Mouse (Mus musculus): ENCODE measurements around the gene Reg4. TPM values are rescaled to one million over a fixed set of nuclear protein-coding genes. Genes with fewer than 3 reads are reported as not detected.

The Reg4 gene
- polyA plus RNA-seq, 1 experiment from 2014 or later, result not detected

GRCm38 (mm10) chr3:98216296-98216695 lies 5.7 kb upstream of the Reg4 start:
- Histone ChIP-seq H3K36me3 (no peaks in the 10 kb centered on the region), H3K4me2 (replicated peaks) (no peak overlapping the region), H3K9ac (no peak overlapping the region), H3K27ac (no peak overlapping the region), H3K4me1 (no peaks in the 10 kb centered on the region), H3K9me3 (no peaks in the 10 kb centered on the region), H3K27me3 (replicated peaks) (no peaks in the 10 kb centered on the region), H3K4me3 (no peak overlapping the region)
- 69% methylated on average over 3 of the region's 3 CpGs for WGBS
- no peak for ATAC-seq (ENCODE audit: low FRiP score, low read depth)

DNA sequence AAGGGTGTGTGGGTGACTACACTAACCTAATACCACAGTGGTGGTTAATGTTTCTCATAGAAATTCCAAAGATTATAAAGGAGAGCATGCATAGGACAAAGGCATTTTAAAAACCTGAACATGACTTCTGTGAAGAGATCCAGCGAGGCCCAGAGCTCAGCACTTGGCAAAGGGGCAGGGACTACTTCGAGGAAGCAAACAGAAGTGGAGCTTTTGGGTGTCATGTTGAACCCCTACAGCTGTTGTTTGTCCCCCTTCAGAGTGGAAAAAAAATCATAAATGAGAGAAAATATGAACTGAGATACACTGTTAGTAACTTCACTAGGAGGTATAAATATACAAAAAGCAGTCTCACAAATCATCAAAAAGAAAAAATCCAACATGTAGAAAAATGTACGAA lies 1.3 kb downstream of the Reg4 start:
- Histone ChIP-seq H3K4me2 (replicated peaks) (no peak overlapping the region), H3K9me3 (no peaks in the 10 kb centered on the region), H3K27ac (no peak overlapping the region), H3K4me1 (no peaks in the 10 kb centered on the region), H3K36me3 (no peaks in the 10 kb centered on the region), H3K9ac (no peak overlapping the region), H3K27me3 (replicated peaks) (no peaks in the 10 kb centered on the region), H3K4me3 (no peak overlapping the region)
- no peak for ATAC-seq (ENCODE audit: low FRiP score, low read depth)
- 89% methylated on average over 3 of the region's 3 CpGs for WGBS

DNA sequence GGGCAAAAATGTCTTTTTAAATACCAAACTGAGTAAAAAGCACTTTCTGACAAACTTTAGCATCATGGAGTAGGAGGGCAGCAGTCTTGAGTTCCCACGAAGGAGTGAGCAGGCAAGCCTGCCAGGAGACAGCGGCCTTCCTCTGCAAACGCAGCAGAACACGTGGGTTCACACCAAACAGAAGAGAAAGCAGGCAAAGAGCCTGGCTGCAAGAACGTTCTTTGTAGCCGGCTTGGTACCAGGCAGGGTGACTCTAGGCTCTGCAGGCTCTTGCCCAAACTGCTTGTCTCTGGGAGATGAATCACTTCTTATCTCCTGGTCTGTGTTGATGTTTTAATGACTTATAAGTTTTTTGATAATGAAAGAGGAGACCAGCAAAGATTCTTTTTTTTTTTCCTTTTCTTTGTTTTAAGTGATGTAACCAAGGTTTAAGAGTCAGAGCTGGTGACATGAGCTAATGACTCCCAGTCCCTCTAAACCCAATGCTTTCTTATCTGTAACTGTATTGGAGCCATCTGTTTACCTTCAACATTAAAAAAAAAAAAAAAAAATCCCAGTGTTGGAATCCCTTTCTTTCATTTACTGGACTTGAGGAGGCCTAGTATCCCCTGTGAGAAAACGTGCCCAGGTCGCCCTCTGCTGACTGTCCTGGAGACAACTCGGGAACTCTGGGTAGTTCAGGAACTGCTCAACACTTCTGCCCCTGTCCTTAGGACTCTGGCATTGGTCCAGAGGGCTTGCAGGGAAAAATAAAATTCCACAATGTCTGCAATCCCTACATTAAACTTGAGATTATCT lies 2.0 kb downstream of the Reg4 start:
- ATAC-seq (ENCODE audit: low FRiP score, low read depth), result peak; percentile 83

GRCm38 (mm10) chr3:98224975-98225374 lies 3.0 kb downstream of the Reg4 start:
- no peak for ATAC-seq (ENCODE audit: low FRiP score, low read depth)
- Histone ChIP-seq H3K36me3 (no peaks in the 10 kb centered on the region), H3K27ac (no peak overlapping the region), H3K9ac (no peak overlapping the region), H3K4me2 (replicated peaks) (no peak overlapping the region), H3K27me3 (replicated peaks) (no peaks in the 10 kb centered on the region), H3K4me3 (no peak overlapping the region), H3K9me3 (no peaks in the 10 kb centered on the region), H3K4me1 (no peaks in the 10 kb centered on the region)
- 84% methylated on average over 7 of the region's 7 CpGs for WGBS

More for the DNA sequence above, 2.0 kb downstream of the Reg4 start:
- H3K4me2 ChIP-seq (replicated peaks), result no peak overlapping the region
- 18% methylated on average over 9 of the region's 9 CpGs for WGBS
- no peaks in the 10 kb centered on the region for H3K9me3 ChIP-seq
- H3K4me3 ChIP-seq, result no peak overlapping the region
- H3K27ac ChIP-seq, result no peak overlapping the region
- H3K9ac ChIP-seq, result no peak overlapping the region
- no peaks in the 10 kb centered on the region for H3K27me3 ChIP-seq (replicated peaks)
- no peaks in the 10 kb centered on the region for H3K36me3 ChIP-seq
- no peaks in the 10 kb centered on the region for H3K4me1 ChIP-seq

GRCm38 (mm10) chr3:98225746-98226145 lies 3.8 kb downstream of the Reg4 start:
- Histone ChIP-seq H3K27ac (no peak overlapping the region), H3K4me1 (no peaks in the 10 kb centered on the region), H3K9me3 (no peaks in the 10 kb centered on the region), H3K27me3 (replicated peaks) (no peaks in the 10 kb centered on the region), H3K36me3 (no peaks in the 10 kb centered on the region), H3K4me2 (replicated peaks) (no peak overlapping the region), H3K9ac (no peak overlapping the region), H3K4me3 (no peak overlapping the region)
- ATAC-seq (ENCODE audit: low FRiP score, low read depth), result no peak
- 71% methylated on average over 2 of the region's 2 CpGs for WGBS

DNA sequence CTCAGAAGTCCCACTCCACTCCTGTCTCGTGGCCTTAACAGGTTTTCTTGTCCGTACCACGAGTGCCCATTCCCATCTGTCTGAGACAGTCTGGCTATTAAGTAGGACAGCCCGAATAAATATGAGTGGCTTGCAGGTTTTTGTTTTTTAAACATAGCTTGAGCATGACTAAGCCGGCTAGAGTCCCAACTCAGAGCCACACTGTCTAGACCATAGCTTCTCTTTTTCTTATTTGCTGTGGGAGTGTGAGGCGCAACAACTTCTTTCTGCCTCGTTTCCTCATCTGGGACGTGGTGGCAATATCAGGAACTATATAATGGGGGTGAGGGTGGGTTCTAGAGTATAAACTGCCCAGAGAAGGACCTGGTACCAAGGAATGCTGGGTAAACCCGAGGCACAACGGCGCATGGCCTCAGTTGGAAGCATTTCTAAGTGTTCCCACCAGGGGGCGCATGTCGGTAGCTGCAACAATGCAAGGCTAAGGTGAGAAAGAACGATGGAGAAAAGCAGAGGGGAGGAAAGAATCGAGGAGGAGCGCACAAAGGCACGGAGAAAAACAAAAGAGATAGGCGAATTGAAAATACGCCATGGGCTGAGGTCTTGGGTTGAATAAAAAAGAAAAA lies 5.1 kb downstream of the Reg4 start:
- WGBS, result 40% methylated on average over 19 of the region's 19 CpGs
- no peak overlapping the region for H3K27ac ChIP-seq

DNA sequence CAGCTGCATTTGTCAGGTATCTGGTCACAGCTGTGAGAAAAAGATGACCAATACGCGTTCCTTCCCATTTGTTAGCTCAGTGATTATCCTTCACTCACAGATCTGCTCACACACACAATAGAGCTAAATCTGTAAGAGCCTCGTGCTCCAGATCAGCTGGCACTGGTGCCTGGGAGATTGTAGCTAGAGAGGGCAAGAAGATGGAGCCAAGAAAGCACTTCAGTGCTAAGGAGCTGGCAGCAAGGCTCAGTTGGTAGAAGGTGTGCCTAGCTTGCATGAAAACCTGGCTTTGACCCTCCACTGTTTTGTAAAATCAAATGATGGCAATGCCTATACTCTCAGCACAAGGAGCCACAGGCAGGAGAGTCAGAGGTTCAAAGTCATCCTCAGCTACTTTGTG lies 5.8 kb downstream of the Reg4 start:
- H3K4me3 ChIP-seq, result no peak overlapping the region
- H3K27ac ChIP-seq, result no peak overlapping the region
- WGBS, result 79% methylated on average over 3 of the region's 3 CpGs
- H3K4me2 ChIP-seq (replicated peaks), result no peak overlapping the region
- H3K36me3 ChIP-seq, result no peaks in the 10 kb centered on the region
- no peaks in the 10 kb centered on the region for H3K27me3 ChIP-seq (replicated peaks)
- no peaks in the 10 kb centered on the region for H3K4me1 ChIP-seq
- no peak for ATAC-seq (ENCODE audit: low FRiP score, low read depth)
- H3K9ac ChIP-seq, result no peak overlapping the region
- no peaks in the 10 kb centered on the region for H3K9me3 ChIP-seq

More for the DNA sequence above, 5.1 kb downstream of the Reg4 start:
- H3K4me3 ChIP-seq, result no peak overlapping the region
- no peak overlapping the region for H3K4me2 ChIP-seq (replicated peaks)
- no peaks in the 10 kb centered on the region for H3K9me3 ChIP-seq
- no peak overlapping the region for H3K9ac ChIP-seq
- H3K27me3 ChIP-seq (replicated peaks), result no peaks in the 10 kb centered on the region
- ATAC-seq (ENCODE audit: low FRiP score, low read depth), result peak; percentile 39
- no peaks in the 10 kb centered on the region for H3K4me1 ChIP-seq
- no peaks in the 10 kb centered on the region for H3K36me3 ChIP-seq

GRCm38 (mm10) chr3:98229943-98230342 lies 8.0 kb downstream of the Reg4 start:
- no peak for ATAC-seq (ENCODE audit: low FRiP score, low read depth)
- no peaks in the 10 kb centered on the region for H3K9me3 ChIP-seq
- H3K4me1 ChIP-seq, result no peaks in the 10 kb centered on the region
- H3K4me3 ChIP-seq, result no peak overlapping the region
- no peaks in the 10 kb centered on the region for H3K36me3 ChIP-seq
- no peak overlapping the region for H3K9ac ChIP-seq
- H3K27ac ChIP-seq, result no peak overlapping the region
- no peaks in the 10 kb centered on the region for H3K27me3 ChIP-seq (replicated peaks)
- WGBS, result 76% methylated on average over 7 of the region's 7 CpGs
- H3K4me2 ChIP-seq (replicated peaks), result no peak overlapping the region

DNA sequence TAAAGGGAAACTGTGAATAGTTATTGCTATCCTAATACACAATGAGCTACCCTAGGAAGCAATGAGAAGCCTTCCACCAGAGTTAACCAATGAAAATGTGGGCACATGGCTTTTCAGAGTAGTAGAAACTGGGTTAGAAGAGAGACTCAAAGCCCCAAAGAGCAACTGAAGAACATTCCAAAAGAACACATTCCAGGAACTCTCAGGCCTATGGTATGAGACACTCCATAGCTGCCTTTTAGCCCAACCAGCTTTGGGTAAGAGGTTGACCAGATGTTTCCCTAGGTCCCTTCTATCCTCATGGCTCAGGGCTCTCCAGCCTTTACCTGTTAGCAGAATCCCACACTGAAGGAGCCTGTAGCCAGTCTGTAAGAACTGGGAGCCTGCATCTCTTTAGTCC lies 11.5 kb downstream of the Reg4 start:
- no peak for ATAC-seq (ENCODE audit: low FRiP score, low read depth)
- no peaks in the 10 kb centered on the region for H3K4me1 ChIP-seq
- no peaks in the 10 kb centered on the region for H3K27me3 ChIP-seq (replicated peaks)
- no peak overlapping the region for H3K4me2 ChIP-seq (replicated peaks)
- H3K4me3 ChIP-seq, result no peak overlapping the region
- H3K9me3 ChIP-seq, result no peaks in the 10 kb centered on the region
- no peak overlapping the region for H3K27ac ChIP-seq
- no peak overlapping the region for H3K9ac ChIP-seq
- no peaks in the 10 kb centered on the region for H3K36me3 ChIP-seq

DNA sequence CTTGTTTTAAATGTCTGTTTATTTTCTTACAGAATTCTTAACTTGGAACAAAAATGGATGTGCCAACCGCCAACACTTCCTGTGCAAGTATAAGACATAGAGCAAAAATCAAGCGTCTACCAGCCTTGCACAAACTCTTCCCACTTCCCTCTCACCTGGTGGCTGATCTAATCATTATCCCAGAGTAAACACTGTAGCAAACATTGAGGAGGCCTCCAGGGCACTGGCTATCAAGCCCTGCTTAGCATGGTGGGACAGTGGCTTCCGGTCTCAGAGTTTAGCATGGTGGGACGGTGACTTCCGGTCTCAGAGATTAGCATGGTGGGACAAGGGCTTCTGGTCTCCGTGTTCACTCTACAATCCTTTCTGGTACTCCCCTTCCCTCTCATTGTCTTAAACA lies 14.3 kb downstream of the Reg4 start:
- H3K27ac ChIP-seq, result no peak overlapping the region
- 91% methylated on average over 6 of the region's 6 CpGs for WGBS
- ATAC-seq (ENCODE audit: low FRiP score, low read depth), result no peak

GRCm38 (mm10) chr3:98237240-98237639 lies 15.3 kb downstream of the Reg4 start:
- Histone ChIP-seq H3K27ac (no peak overlapping the region), H3K9me3 (no peaks in the 10 kb centered on the region), H3K4me1 (no peaks in the 10 kb centered on the region), H3K4me3 (no peak overlapping the region), H3K36me3 (no peaks in the 10 kb centered on the region), H3K27me3 (replicated peaks) (no peaks in the 10 kb centered on the region), H3K9ac (no peak overlapping the region), H3K4me2 (replicated peaks) (no peak overlapping the region)
- no peak for ATAC-seq (ENCODE audit: low FRiP score, low read depth)
- WGBS, result 47% methylated on average over 5 of the region's 5 CpGs

More for the DNA sequence above, 14.3 kb downstream of the Reg4 start:
- Histone ChIP-seq H3K9me3 (no peaks in the 10 kb centered on the region), H3K4me3 (no peak overlapping the region), H3K36me3 (no peaks in the 10 kb centered on the region), H3K4me2 (replicated peaks) (no peak overlapping the region), H3K9ac (no peak overlapping the region), H3K27me3 (replicated peaks) (no peaks in the 10 kb centered on the region), H3K4me1 (no peaks in the 10 kb centered on the region)

- H3K27ac ChIP-seq, result no peak overlapping the region
- 50% methylated on average over 3 of the region's 3 CpGs for WGBS
- no peak for ATAC-seq (ENCODE audit: low FRiP score, low read depth)
These were observed 16.2 kb downstream of the Reg4 start for GRCm38 (mm10) chr3:98238150-98238549.

GRCm38 (mm10) chr3:98242051-98242450 lies 20.1 kb downstream of the Reg4 start:
- ATAC-seq (ENCODE audit: low FRiP score, low read depth), result no peak
- H3K9me3 ChIP-seq, result no peaks in the 10 kb centered on the region
- WGBS, result 84% methylated on average over 3 of the region's 3 CpGs
- no peak overlapping the region for H3K27ac ChIP-seq
- H3K27me3 ChIP-seq (replicated peaks), result no peaks in the 10 kb centered on the region
- H3K4me3 ChIP-seq, result no peak overlapping the region
- H3K4me1 ChIP-seq, result no peaks in the 10 kb centered on the region
- no peak overlapping the region for H3K4me2 ChIP-seq (replicated peaks)
- no peak overlapping the region for H3K9ac ChIP-seq
- H3K36me3 ChIP-seq, result no peaks in the 10 kb centered on the region

More at GRCm38 (mm10) chr3:98238150-98238549, 16.2 kb downstream of the Reg4 start:
- H3K4me1 ChIP-seq, result no peaks in the 10 kb centered on the region
- no peak overlapping the region for H3K9ac ChIP-seq
- H3K27me3 ChIP-seq (replicated peaks), result no peaks in the 10 kb centered on the region
- no peaks in the 10 kb centered on the region for H3K36me3 ChIP-seq
- no peak overlapping the region for H3K4me2 ChIP-seq (replicated peaks)
- H3K4me3 ChIP-seq, result no peak overlapping the region
- no peaks in the 10 kb centered on the region for H3K9me3 ChIP-seq

Data from neural tube, embryonic 12.5 days (tissue).